Mouse (Mus musculus) bone marrow, adult 2 months (tissue): ENCODE measurements at regions not wholly inside any gene's neighbourhood (a gene's known extent, or its start where the extent isn't known, plus 50 kb on each side); places are given as distances from the start of the nearest gene placed in this dataset.

ENCODE experiments used
- H3K27ac ChIP-seq: fragments of 200-500 bp; 2 replicates; pipeline ENCODE4 v1.5.1; 2012; ENCODE audit warnings: low read depth, mild to moderate bottlenecking, control low read depth, inconsistent platforms, low read length; ENCODE audit not compliant: control insufficient read depth, poor library complexity, insufficient read depth
- H3K4me1 ChIP-seq: fragments of 200-500 bp; 2 replicates; pipeline ENCODE4 v1.6.1; 2011; ENCODE audit warnings: low read length; ENCODE audit not compliant: control insufficient read depth, insufficient read depth
- H3K4me3 ChIP-seq: fragments of 200-500 bp; replicated peaks from 2 replicates; pipeline ENCODE3; 2011; ENCODE audit warnings: mild to moderate bottlenecking, low read depth, low read length, control low read depth; ENCODE audit not compliant: control insufficient read depth
- CTCF ChIP-seq: fragments of 200-500 bp; IDR thresholded peaks from 2 replicates; pipeline ENCODE4 v1.5.1; 2011; ENCODE audit warnings: low read length, control low read depth; ENCODE audit not compliant: control insufficient read depth, insufficient read depth
- POLR2A ChIP-seq: fragments of 200-500 bp; IDR thresholded peaks from 2 replicates; pipeline ENCODE4 v1.6.1; 2011; ENCODE audit warnings: low read depth, mild to moderate bottlenecking, control low read depth, low read length, borderline replicate concordance; ENCODE audit not compliant: control insufficient read depth
- WGBS: fragments of 180-500 bp; shearing (Covaris S2); methylation state at CpG from one replicate; pipeline ENCODE4 v1.1.7; 2018; 5-methylcytosine and 5-hydroxymethylcytosine counted together

DNA sequence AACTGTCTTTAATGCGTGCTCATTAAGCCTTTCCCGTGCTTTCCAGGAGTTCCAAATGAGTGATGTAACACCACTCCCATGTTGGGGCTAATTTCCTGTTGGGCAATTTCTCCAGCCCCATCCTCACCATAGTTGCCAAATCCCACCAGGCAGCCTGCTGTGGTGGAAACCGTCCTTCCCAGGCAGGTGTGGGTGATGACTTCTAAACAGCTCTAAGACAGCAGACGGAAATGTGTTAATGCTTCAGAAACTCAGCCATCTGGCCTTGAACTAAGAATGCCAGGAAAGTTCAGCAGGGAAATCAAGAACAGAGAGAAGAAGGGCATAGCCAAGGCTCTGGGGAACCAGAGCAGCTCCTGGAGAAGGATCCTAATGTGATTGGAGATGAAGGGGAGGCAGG lies 560.5 kb upstream of the Dmac1 start:
- Histone ChIP-seq H3K27ac (no peak overlapping the region), H3K4me3 (no peak overlapping the region), H3K4me1 (no peaks in the 10 kb centered on the region)
- 80% methylated on average over 4 of the region's 4 CpGs for WGBS
- no peak for TF ChIP-seq CTCF
- TF ChIP-seq POLR2A: no peak

DNA sequence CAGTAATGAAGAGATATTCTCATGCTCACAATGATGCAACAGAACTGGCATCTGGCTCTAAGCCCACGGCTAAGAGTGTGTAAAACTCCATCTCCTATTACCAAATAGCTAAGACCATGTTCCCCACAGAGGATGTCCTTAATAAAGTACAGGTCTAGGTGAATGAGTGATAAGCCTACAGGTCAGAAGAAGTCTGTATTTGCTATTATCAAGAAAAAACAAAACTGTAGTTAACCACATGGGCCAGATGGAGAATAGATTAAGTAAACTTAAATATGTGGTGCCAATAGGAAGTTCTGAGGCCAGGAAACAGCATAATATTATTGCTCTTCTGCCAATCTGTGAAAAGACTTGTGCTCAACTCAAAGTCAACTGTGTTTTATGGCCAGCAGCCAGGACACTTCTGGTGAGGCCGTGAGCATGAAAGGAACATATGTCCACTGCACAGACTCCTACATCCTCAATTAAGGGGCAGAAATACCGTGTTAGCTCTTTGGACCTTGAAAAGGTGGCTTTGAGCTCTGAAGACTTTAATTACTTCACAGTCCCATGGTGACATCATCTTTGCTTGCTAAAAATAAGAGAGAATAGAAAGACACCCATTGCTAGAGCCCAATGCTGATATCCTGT lies 549.1 kb upstream of the Dmac1 start:
- TF ChIP-seq CTCF: no peak
- TF ChIP-seq POLR2A: no peak
- no peaks in the 10 kb centered on the region for H3K4me1 ChIP-seq
- 57% methylated on average over 3 of the region's 3 CpGs for WGBS

DNA sequence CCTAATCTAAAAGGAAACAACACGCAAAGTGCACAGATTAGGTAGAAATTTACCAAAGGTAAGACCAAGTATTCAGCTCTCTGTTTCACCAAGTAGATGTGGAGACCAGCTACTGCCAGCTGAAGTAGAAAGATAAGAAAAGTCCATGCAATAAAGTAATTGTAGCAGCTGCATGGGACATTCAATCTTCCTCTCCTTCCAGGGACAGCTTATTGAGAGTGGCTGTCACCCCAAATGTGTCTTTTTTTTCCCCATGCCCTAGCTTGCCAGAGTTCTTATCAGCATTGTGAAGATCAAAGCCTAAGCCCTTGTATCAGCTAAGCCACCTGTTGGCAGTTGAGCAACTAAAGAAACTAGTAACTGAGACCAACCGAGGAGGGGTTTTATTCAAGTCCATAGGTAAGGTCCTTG lies 541.1 kb upstream of the Dmac1 start:
- H3K4me1 ChIP-seq: no peaks in the 10 kb centered on the region
- H3K4me3 ChIP-seq: no peak overlapping the region
- TF ChIP-seq POLR2A (no peak), CTCF (no peak)
- no peak overlapping the region for H3K27ac ChIP-seq
- WGBS: 26% methylated on average over 2 of the region's 2 CpGs

More for the DNA sequence above, 549.1 kb upstream of the Dmac1 start:
- Histone ChIP-seq H3K27ac (no peak overlapping the region), H3K4me3 (no peak overlapping the region)

DNA sequence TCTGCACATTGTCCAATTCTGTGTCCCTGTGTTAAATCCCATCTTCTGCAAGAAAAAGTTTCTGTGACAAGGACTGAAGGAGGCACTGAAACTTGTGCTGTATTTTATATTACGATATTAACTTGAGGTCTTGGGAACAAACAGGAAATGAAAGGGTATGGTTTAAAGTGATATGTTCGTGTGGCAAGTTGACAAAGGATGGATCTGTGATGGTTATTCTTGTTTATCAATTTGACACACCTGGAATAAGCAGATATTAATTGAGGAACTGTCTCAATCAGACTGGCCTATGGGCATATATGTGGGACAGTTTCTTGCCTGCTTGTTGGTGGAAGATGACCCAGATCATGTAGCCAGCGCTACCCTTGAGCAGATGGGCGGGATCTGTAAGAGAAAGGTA lies 537.9 kb upstream of the Dmac1 start:
- Histone ChIP-seq H3K27ac (no peak overlapping the region), H3K4me3 (no peak overlapping the region), H3K4me1 (no peaks in the 10 kb centered on the region)
- TF ChIP-seq POLR2A: no peak
- no peak for TF ChIP-seq CTCF
- WGBS: 61% methylated on average over 4 of the region's 4 CpGs

DNA sequence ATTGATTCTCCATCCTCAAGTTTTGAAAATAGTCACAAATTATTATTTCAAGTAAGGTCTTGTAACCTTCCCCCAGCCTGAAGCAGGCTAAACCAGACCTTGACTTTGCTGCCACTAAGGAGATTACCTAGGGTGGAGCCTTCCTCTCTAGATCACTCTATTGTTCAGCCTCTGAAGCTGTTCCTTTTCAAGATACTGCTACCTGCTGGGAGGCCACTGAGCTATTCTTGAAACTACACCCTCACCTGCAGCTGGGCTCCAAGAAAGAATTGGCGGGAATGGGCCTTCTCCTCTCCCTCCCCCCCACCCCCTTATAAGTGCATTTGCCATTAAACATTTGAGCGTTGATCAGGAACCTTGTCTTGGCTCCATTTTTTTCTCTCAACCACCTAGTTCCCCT lies 534.2 kb upstream of the Dmac1 start:
- Histone ChIP-seq H3K4me3 (no peak overlapping the region), H3K4me1 (no peaks in the 10 kb centered on the region), H3K27ac (no peak overlapping the region)
- WGBS: 91% methylated on average over 2 of the region's 2 CpGs
- TF ChIP-seq POLR2A: no peak
- no peak for TF ChIP-seq CTCF

DNA sequence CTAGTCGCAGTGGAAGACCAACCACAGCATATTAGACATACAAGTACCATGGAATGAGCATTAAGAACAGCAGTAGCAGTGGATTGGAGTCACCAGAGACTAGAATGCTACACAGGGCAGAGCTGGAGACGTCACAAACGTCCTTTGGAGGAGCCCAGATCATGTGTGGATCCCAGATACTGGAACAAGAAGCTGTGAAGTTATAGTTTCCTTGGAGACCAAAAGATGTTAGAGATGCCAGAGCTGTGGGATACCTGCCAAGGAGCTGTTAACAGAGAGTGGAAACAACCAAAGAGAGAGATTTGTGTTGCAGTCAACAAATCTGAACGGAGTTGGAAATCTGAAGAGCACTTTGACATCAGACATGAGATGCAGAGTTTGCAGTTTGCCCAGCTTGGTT lies 523.8 kb upstream of the Dmac1 start:
- WGBS: 68% methylated on average over 4 of the region's 4 CpGs
- H3K4me1 ChIP-seq: no peaks in the 10 kb centered on the region
- no peak overlapping the region for H3K27ac ChIP-seq
- H3K4me3 ChIP-seq: no peak overlapping the region
- no peak for TF ChIP-seq POLR2A
- no peak for TF ChIP-seq CTCF

DNA sequence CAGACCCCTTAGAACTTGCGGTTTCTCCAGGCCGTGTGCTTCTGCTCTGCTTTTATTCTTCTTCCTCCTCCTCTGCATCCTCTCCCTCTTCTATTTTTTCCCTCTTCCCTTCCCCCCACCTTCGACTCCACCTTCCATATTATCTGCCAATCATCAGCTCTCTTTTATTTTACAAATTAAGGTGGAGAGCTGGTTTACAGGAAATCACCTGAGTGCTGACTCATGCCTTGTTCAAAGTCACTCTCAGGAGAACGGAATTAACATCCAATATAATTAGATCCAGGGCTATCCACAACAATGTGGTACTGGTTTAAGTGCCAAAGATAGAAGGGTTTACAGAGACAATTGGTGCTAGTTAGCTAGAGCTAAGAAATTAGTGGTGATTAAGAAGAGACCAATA lies 523.1 kb upstream of the Dmac1 start:
- TF ChIP-seq CTCF (no peak), POLR2A (no peak)
- H3K4me3 ChIP-seq: no peak overlapping the region
- no peaks in the 10 kb centered on the region for H3K4me1 ChIP-seq
- H3K27ac ChIP-seq: no peak overlapping the region
- 74% methylated on average over 4 of the region's 4 CpGs for WGBS

DNA sequence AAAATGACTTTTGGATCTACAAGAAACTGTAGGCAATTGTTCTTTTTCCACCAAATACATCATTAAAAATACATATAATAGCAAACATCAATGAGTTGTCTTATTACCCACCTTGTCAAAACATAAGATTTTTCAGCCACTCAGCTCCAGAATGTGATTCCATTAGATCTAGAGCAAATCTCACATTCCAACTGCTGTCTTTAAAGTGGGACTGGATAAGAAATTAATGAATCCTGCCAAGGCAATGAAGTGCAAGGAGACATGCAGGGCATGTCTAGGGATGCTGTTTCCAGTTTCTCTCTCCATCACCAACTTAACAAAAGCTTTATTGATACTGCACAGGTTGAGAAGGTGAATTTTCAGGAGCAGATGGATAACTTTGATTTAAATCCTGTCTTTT lies 513.7 kb upstream of the Dmac1 start:
- Histone ChIP-seq H3K27ac (no peak overlapping the region), H3K4me3 (no peak overlapping the region), H3K4me1 (no peaks in the 10 kb centered on the region)
- TF ChIP-seq POLR2A: no peak
- no peak for TF ChIP-seq CTCF

DNA sequence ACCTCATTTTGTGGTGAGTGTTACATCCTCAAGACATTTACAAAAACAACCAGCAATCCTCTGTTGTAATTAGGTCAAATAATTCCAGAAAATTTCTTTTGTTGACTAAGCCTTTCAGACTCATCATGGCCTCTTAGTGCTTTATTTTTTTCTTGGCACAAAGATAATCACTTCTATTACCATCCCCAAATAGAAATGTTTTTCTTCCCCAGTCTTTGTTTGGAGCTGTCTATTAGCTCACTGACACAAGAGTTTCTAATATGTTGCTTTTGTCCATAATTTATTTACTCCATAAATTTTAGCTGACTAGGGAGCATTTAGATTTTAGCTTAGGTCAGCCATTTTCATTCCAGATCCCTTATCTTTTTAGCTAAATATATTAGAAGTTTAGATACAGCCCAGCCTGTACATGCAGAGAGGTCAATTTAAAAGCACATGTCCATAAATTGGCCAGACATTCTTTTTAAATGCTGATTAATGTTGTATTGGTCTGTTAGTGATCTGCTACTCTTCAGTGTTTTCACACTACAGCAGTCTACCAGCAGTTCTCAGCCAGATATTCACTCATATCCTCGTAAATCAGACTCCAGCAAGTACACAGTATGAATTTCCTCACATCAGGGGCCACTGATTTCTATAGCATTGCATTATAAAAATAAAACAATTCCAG lies 513.0 kb upstream of the Dmac1 start:
- 62% methylated on average over 1 of the region's 1 CpGs for WGBS
- no peak overlapping the region for H3K4me3 ChIP-seq
- no peak overlapping the region for H3K27ac ChIP-seq
- no peaks in the 10 kb centered on the region for H3K4me1 ChIP-seq
- TF ChIP-seq CTCF: no peak
- no peak for TF ChIP-seq POLR2A
